In genomic region chr2:75054474-75055186, GRCm38 (mm10) we compare ENCODE assay signal across 7 mouse cellular contexts.
DNase-seq lines count a peak whose midpoint lies in the region; ATAC-seq lines count a peak whose summit lies in the region.

No protein-coding gene starts in this region.

- H3K9ac ChIP-seq in forebrain, embryonic 11.5 days (ENCODE audit: low read length), result peak overlapping the region; percentile 49; the same call in 1 of the 2 replicates
- peak overlapping the region; percentile 47 for H3K9ac ChIP-seq in hindbrain, embryonic 12.5 days
- H3K9ac ChIP-seq in limb, embryonic 13.5 days, result peak overlapping the region; percentile 53; the same call in 1 of the 2 replicates

- ATAC-seq in forebrain, embryonic 11.5 days (replicated peaks; ENCODE audit: low FRiP score), result peak; percentile 66
- peak; percentile 84 for ATAC-seq in hindbrain, embryonic 12.5 days (ENCODE audit: low FRiP score)
- peak; percentile 54 for ATAC-seq in limb, embryonic 13.5 days (ENCODE audit: low FRiP score, low read depth)
- no peak for ATAC-seq in megakaryocyte, adult 5-6 weeks (ENCODE audit: poor library complexity, severe bottlenecking)

- peak overlapping the region; percentile 59 for H3K4me2 ChIP-seq in forebrain, embryonic 11.5 days (ENCODE audit: low read depth, low read length, severe bottlenecking)
- H3K4me2 ChIP-seq in hindbrain, embryonic 12.5 days (replicated peaks), result peak overlapping the region; percentile 55
- H3K4me2 ChIP-seq in limb, embryonic 13.5 days (replicated peaks), result peak overlapping the region; percentile 67

- H3K36me3 ChIP-seq in forebrain, embryonic 11.5 days (ENCODE audit: control insufficient read depth, insufficient read depth, low read length), result no peaks in the 10 kb centered on the region
- H3K36me3 ChIP-seq in hindbrain, embryonic 12.5 days, result no peaks in the 10 kb centered on the region
- no peaks in the 10 kb centered on the region for H3K36me3 ChIP-seq in limb, embryonic 13.5 days

- no peak overlapping the region for H3K27ac ChIP-seq in forebrain, embryonic 11.5 days (ENCODE audit: low read depth, low read length)
- H3K27ac ChIP-seq in hindbrain, embryonic 12.5 days, result 0 out of 2 replicates have a peak overlapping the region, but pooled peaks have one; percentile 13
- no peak overlapping the region for H3K27ac ChIP-seq in limb, embryonic 13.5 days

- peak; percentile 65 for DNase-seq in CD4-positive helper T cell, adult 2 months (ENCODE audit: low read depth, low spot score)
- peak; percentile 56 to 66 for DNase-seq in CD8-positive naive resting alpha-beta T cell, adult 2 months (ENCODE audit: low read depth in 2 of 2, low spot score in 2 of 2)
- peak; percentile 65 for DNase-seq in forebrain, embryonic 11.5 days (ENCODE audit: low spot score)
- DNase-seq in naive thymus-derived CD4-positive, alpha-beta T cell, adult 2 months (ENCODE audit: low read depth), result peak; percentile 80

- 28% methylated on average over 14 of the region's 14 CpGs for WGBS in forebrain, embryonic 11.5 days
- WGBS in hindbrain, embryonic 12.5 days, result 23% methylated on average over 14 of the region's 14 CpGs
- WGBS in limb, embryonic 13.5 days, result 18% methylated on average over 14 of the region's 14 CpGs

- peak overlapping the region; percentile 24 for H3K4me3 ChIP-seq in forebrain, embryonic 11.5 days (ENCODE audit: low read depth, low read length)
- peak overlapping the region; percentile 29 for H3K4me3 ChIP-seq in hindbrain, embryonic 12.5 days
- peak overlapping the region; percentile 34 for H3K4me3 ChIP-seq in limb, embryonic 13.5 days

- H3K9me3 ChIP-seq in forebrain, embryonic 11.5 days (ENCODE audit: control insufficient read depth, low read length), result no peaks in the 10 kb centered on the region
- H3K9me3 ChIP-seq in hindbrain, embryonic 12.5 days (replicated peaks), result no peaks in the 10 kb centered on the region
- no peaks in the 10 kb centered on the region for H3K9me3 ChIP-seq in limb, embryonic 13.5 days

- H3K4me1 ChIP-seq in forebrain, embryonic 11.5 days (replicated peaks; ENCODE audit: control insufficient read depth, insufficient read depth, low read length), result no peaks in the 10 kb centered on the region; the same call in 1 of the 2 replicates
- peaks cover 5% of the 10 kb centered on the region; the same call in 1 of the 2 replicates for H3K4me1 ChIP-seq in hindbrain, embryonic 12.5 days
- H3K4me1 ChIP-seq in limb, embryonic 13.5 days, result peaks cover 6% of the 10 kb centered on the region

- no peaks in the 10 kb centered on the region; the same call in 1 of the 2 replicates for H3K27me3 ChIP-seq in forebrain, embryonic 11.5 days (ENCODE audit: control insufficient read depth, insufficient read depth, low read length)
- peaks cover 12% of the 10 kb centered on the region; the same call in 1 of the 2 replicates for H3K27me3 ChIP-seq in hindbrain, embryonic 12.5 days
- peaks cover 71% of the 10 kb centered on the region for H3K27me3 ChIP-seq in limb, embryonic 13.5 days
